Mouse (Mus musculus): ENCODE results near the gene Syt9.

DNA sequence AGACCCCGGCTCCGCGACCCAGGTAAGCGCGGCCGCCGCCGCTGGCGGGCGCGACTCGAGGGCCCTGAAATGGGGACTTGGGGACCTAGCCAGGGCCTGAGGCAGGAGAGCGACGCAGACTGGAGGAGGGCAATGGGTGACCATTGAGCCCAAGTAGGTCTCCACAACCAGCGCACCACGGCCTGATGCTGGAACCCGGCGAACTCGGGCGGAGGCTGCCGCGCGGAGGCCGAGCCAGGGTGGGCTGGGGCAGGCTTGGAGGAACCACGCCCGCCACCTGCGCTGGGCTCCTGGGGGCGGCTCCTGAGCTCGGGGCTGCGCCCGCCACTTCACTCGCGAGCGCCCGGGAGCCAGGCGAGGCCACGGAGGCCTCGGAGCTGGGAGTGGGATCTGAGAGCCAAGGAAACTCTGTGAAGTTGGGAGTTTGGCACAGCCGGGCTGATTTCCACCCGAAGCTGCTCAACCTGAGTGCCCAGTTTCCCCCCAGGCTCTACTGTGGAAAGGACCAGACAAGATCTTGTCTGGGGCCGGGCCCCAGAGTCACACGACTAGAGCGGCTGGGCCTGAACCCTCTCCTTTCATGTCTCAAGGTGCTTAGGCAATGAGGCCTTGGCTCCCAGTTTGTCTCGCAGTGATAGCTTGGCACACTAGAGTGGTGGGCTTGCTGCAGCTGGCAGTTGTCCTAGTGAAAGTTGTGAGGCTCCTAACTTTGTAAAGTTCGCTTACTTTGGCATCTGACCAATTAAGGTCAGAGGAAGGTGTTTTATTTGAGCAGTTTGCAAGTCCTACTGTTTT, 795 bp downstream of the Syt9 start:
- TF ChIP-seq CTCF (IDR thresholded peaks at IDR 0.05; ENCODE audit: low read depth, low read length) (no peak), POLR2A (IDR thresholded peaks at IDR 0.05; ENCODE audit: borderline replicate concordance, low read depth, low read length) (no peak)
